Mouse (Mus musculus): ENCODE results near the gene Dclk2. TPM values are rescaled to one million over a fixed set of nuclear protein-coding genes. Genes with fewer than 3 reads are reported as not detected.

Gene Dclk2
- total and polyA plus RNA-seq, 3 experiments = under 0.01 to 0.17 TPM; not detected in 1

- Histone ChIP-seq H3K27ac (ENCODE audit: control insufficient read depth, low read depth, low read length) (no peak overlapping the region), H3K79me2 (ENCODE audit: control insufficient read depth, insufficient read depth, low read length, poor library complexity) (no peaks in the 10 kb centered on the region), H3K9me3 (replicated peaks; ENCODE audit: insufficient read depth, low read length) (no peaks in the 10 kb centered on the region), H3K27me3 (ENCODE audit: control insufficient read depth in 1 of 2, insufficient read depth in 2 of 2, low read length in 2 of 2) (no peaks in the 10 kb centered on the region), H3K4me1 (ENCODE audit: control insufficient read depth in 1 of 2, insufficient read depth in 2 of 2, low read length in 2 of 2) (no peaks in the 10 kb centered on the region), H3K9ac (ENCODE audit: control insufficient read depth, low read depth, low read length, poor library complexity, severe bottlenecking) (no peak overlapping the region), H3K4me3 (ENCODE audit: control insufficient read depth in 1 of 2, insufficient read depth in 1 of 2, low read depth in 2 of 2, low read length in 2 of 2) (no peak overlapping the region), H3K36me3 (ENCODE audit: control insufficient read depth in 1 of 2, insufficient read depth in 2 of 2, low read length in 2 of 2) (no peaks in the 10 kb centered on the region)
- TF ChIP-seq CTCF (IDR thresholded peaks at IDR 0.05 in 2 of 3, conservative IDR thresholded peaks at IDR 0.05 in 1 of 3; ENCODE audit: control insufficient read depth in 1 of 3, insufficient read depth in 1 of 3, low read depth in 2 of 3, low read length in 3 of 3, poor library complexity in 1 of 3, severe bottlenecking in 1 of 3) (no peak), POLR2AphosphoS5 (IDR thresholded peaks at IDR 0.05; ENCODE audit: borderline replicate concordance, low read depth, low read length) (no peak), KAT2A (conservative IDR thresholded peaks at IDR 0.05; ENCODE audit: low read depth, low read length) (no peak), GATA1 (IDR thresholded peaks at IDR 0.05; ENCODE audit: low read depth, low read length) (no peak), SIN3A (IDR thresholded peaks at IDR 0.05; ENCODE audit: low read length) (no peak), E2F4 (IDR thresholded peaks at IDR 0.05; ENCODE audit: borderline replicate concordance, low read depth, low read length) (no peak), MXI1 (IDR thresholded peaks at IDR 0.05; ENCODE audit: low read depth, low read length) (no peak), MAFK (IDR thresholded peaks at IDR 0.05; ENCODE audit: borderline replicate concordance, low read depth, low read length) (no peak), USF1 (IDR thresholded peaks at IDR 0.05; ENCODE audit: low read depth, low read length) (no peak), TAL1 (IDR thresholded peaks at IDR 0.05; ENCODE audit: low read length) (no peak)
- no peak for DNase-seq (ENCODE audit: low read depth, low spot score)
Observed at GRCm38 (mm10) chr3:86784051-86784450, 136.6 kb downstream of the Dclk2 start.

GRCm38 (mm10) chr3:86779704-86780103 is 140.9 kb downstream of the Dclk2 start:
- Histone ChIP-seq H3K36me3 (ENCODE audit: control insufficient read depth in 1 of 2, insufficient read depth in 2 of 2, low read length in 2 of 2) (no peaks in the 10 kb centered on the region), H3K9ac (ENCODE audit: control insufficient read depth, low read depth, low read length, poor library complexity, severe bottlenecking) (no peak overlapping the region), H3K4me1 (ENCODE audit: control insufficient read depth in 1 of 2, insufficient read depth in 2 of 2, low read length in 2 of 2) (no peaks in the 10 kb centered on the region), H3K9me3 (replicated peaks; ENCODE audit: insufficient read depth, low read length) (no peaks in the 10 kb centered on the region), H3K27me3 (ENCODE audit: control insufficient read depth in 1 of 2, insufficient read depth in 2 of 2, low read length in 2 of 2) (no peaks in the 10 kb centered on the region), H3K4me3 (ENCODE audit: control insufficient read depth in 1 of 2, insufficient read depth in 1 of 2, low read depth in 2 of 2, low read length in 2 of 2) (no peak overlapping the region), H3K27ac (ENCODE audit: control insufficient read depth, low read depth, low read length) (no peak overlapping the region), H3K79me2 (ENCODE audit: control insufficient read depth, insufficient read depth, low read length, poor library complexity) (no peaks in the 10 kb centered on the region)
- no peak for DNase-seq (ENCODE audit: low read depth, low spot score)
- TF ChIP-seq JUND (IDR thresholded peaks at IDR 0.05; ENCODE audit: low read depth, low read length) (no peak), CTCF (IDR thresholded peaks at IDR 0.05 in 2 of 3, conservative IDR thresholded peaks at IDR 0.05 in 1 of 3; ENCODE audit: control insufficient read depth in 1 of 3, insufficient read depth in 1 of 3, low read depth in 2 of 3, low read length in 3 of 3, poor library complexity in 1 of 3, severe bottlenecking in 1 of 3) (peak in 2 of 3 experiments; percentile 12 to 25; a peak in 1 of 6 replicates)

- Histone ChIP-seq H3K36me3 (ENCODE audit: control insufficient read depth in 1 of 2, insufficient read depth in 2 of 2, low read length in 2 of 2) (no peaks in the 10 kb centered on the region), H3K9ac (ENCODE audit: control insufficient read depth, low read depth, low read length, poor library complexity, severe bottlenecking) (no peak overlapping the region), H3K4me1 (ENCODE audit: control insufficient read depth in 1 of 2, insufficient read depth in 2 of 2, low read length in 2 of 2) (no peaks in the 10 kb centered on the region), H3K79me2 (ENCODE audit: control insufficient read depth, insufficient read depth, low read length, poor library complexity) (no peaks in the 10 kb centered on the region), H3K9me3 (replicated peaks; ENCODE audit: insufficient read depth, low read length) (no peaks in the 10 kb centered on the region), H3K27ac (ENCODE audit: control insufficient read depth, low read depth, low read length) (no peak overlapping the region), H3K27me3 (ENCODE audit: control insufficient read depth in 1 of 2, insufficient read depth in 2 of 2, low read length in 2 of 2) (no peaks in the 10 kb centered on the region), H3K4me3 (ENCODE audit: control insufficient read depth in 1 of 2, insufficient read depth in 1 of 2, low read depth in 2 of 2, low read length in 2 of 2) (no peak overlapping the region)
- DNase-seq (ENCODE audit: low read depth, low spot score) = no peak
- no peak for TF ChIP-seq KAT2A (conservative IDR thresholded peaks at IDR 0.05; ENCODE audit: low read depth, low read length)
- no peak for TF ChIP-seq CHD1 (IDR thresholded peaks at IDR 0.05; ENCODE audit: low read depth, low read length)
- no peak for TF ChIP-seq EP300 (IDR thresholded peaks at IDR 0.05; ENCODE audit: low read depth in 1 of 2, low read length in 2 of 2)
Observed at GRCm38 (mm10) chr3:86775444-86775828, 145.2 kb downstream of the Dclk2 start.
